Mouse (Mus musculus): ENCODE measurements around the gene Pcdh9. TPM values are rescaled to one million over a fixed set of nuclear protein-coding genes. Genes with fewer than 3 reads are reported as not detected.

Pcdh9 gene
- polyA plus RNA-seq, 1 experiment from 2014 or later = 39.2 TPM

- Histone ChIP-seq H3K9me3 (no peaks in the 10 kb centered on the region), H3K27ac (no peak overlapping the region), H3K4me3 (no peak overlapping the region), H3K27me3 (ENCODE audit: insufficient read depth, poor library complexity, severe bottlenecking) (no peaks in the 10 kb centered on the region), H3K4me1 (replicated peaks) (no peaks in the 10 kb centered on the region), H3K36me3 (no peaks in the 10 kb centered on the region)
- WGBS = 45% methylated on average over 4 of the region's 4 CpGs
- peak; percentile 16 for DNase-seq (ENCODE audit: low spot score)
These were observed 509.3 kb downstream of the Pcdh9 start for GRCm38 (mm10) chr14:93381163-93381562.

- no peak for DNase-seq (ENCODE audit: low spot score)
- H3K4me3 ChIP-seq = no peak overlapping the region
- no peaks in the 10 kb centered on the region for H3K36me3 ChIP-seq
- no peaks in the 10 kb centered on the region for H3K9me3 ChIP-seq
- no peaks in the 10 kb centered on the region for H3K4me1 ChIP-seq (replicated peaks)
- H3K27me3 ChIP-seq (ENCODE audit: insufficient read depth, poor library complexity, severe bottlenecking) = no peaks in the 10 kb centered on the region
- WGBS = 43% methylated on average over 1 of the region's 1 CpGs
- no peak overlapping the region for H3K27ac ChIP-seq
These were observed 509.7 kb downstream of the Pcdh9 start for GRCm38 (mm10) chr14:93380757-93381156.

GRCm38 (mm10) chr14:93376159-93376558, 514.3 kb downstream of the Pcdh9 start:
- WGBS = 80% methylated on average over 4 of the region's 4 CpGs
- no peak overlapping the region for H3K4me3 ChIP-seq

GRCm38 (mm10) chr14:93374181-93374580, 516.3 kb downstream of the Pcdh9 start:
- no peaks in the 10 kb centered on the region for H3K27me3 ChIP-seq (ENCODE audit: insufficient read depth, poor library complexity, severe bottlenecking)
- no peaks in the 10 kb centered on the region for H3K4me1 ChIP-seq (replicated peaks)
- no peak for DNase-seq (ENCODE audit: low spot score)
- WGBS = 69% methylated on average over 4 of the region's 4 CpGs
- no peak overlapping the region for H3K4me3 ChIP-seq
- no peaks in the 10 kb centered on the region for H3K9me3 ChIP-seq
- no peak overlapping the region for H3K27ac ChIP-seq
- no peaks in the 10 kb centered on the region for H3K36me3 ChIP-seq

More at GRCm38 (mm10) chr14:93376159-93376558, 514.3 kb downstream of the Pcdh9 start:
- Histone ChIP-seq H3K27me3 (ENCODE audit: insufficient read depth, poor library complexity, severe bottlenecking) (no peaks in the 10 kb centered on the region), H3K9me3 (no peaks in the 10 kb centered on the region), H3K27ac (no peak overlapping the region), H3K36me3 (no peaks in the 10 kb centered on the region), H3K4me1 (replicated peaks) (no peaks in the 10 kb centered on the region)
- DNase-seq (ENCODE audit: low spot score) = no peak

- no peaks in the 10 kb centered on the region for H3K9me3 ChIP-seq
- H3K4me1 ChIP-seq (replicated peaks) = peaks cover 4% of the 10 kb centered on the region; the same call in 1 of the 2 replicates
- no peaks in the 10 kb centered on the region for H3K36me3 ChIP-seq
- 87% methylated on average over 3 of the region's 3 CpGs for WGBS
- no peak overlapping the region for H3K27ac ChIP-seq
- DNase-seq (ENCODE audit: low spot score) = no peak
- H3K27me3 ChIP-seq (ENCODE audit: insufficient read depth, poor library complexity, severe bottlenecking) = no peaks in the 10 kb centered on the region
- no peak overlapping the region for H3K4me3 ChIP-seq
These were observed 536.3 kb downstream of the Pcdh9 start for GRCm38 (mm10) chr14:93354150-93354549.

GRCm38 (mm10) chr14:93350906-93351305, 539.6 kb downstream of the Pcdh9 start:
- no peaks in the 10 kb centered on the region for H3K9me3 ChIP-seq
- H3K36me3 ChIP-seq = no peaks in the 10 kb centered on the region
- no peak overlapping the region for H3K4me3 ChIP-seq
- peak; percentile 14 for DNase-seq (ENCODE audit: low spot score)
- no peak overlapping the region for H3K27ac ChIP-seq
- WGBS = 48% methylated on average over 6 of the region's 6 CpGs
- H3K4me1 ChIP-seq (replicated peaks) = peaks cover 4% of the 10 kb centered on the region; the same call in 1 of the 2 replicates
- H3K27me3 ChIP-seq (ENCODE audit: insufficient read depth, poor library complexity, severe bottlenecking) = no peaks in the 10 kb centered on the region

- no peaks in the 10 kb centered on the region for H3K36me3 ChIP-seq
- H3K4me3 ChIP-seq = no peak overlapping the region
- no peaks in the 10 kb centered on the region for H3K27me3 ChIP-seq (ENCODE audit: insufficient read depth, poor library complexity, severe bottlenecking)
- no peak for DNase-seq (ENCODE audit: low spot score)
- H3K4me1 ChIP-seq (replicated peaks) = peaks cover 4% of the 10 kb centered on the region; the same call in 1 of the 2 replicates
- H3K27ac ChIP-seq = no peak overlapping the region
- WGBS = 43% methylated on average over 7 of the region's 7 CpGs
- H3K9me3 ChIP-seq = no peaks in the 10 kb centered on the region
These were observed 541.3 kb downstream of the Pcdh9 start for GRCm38 (mm10) chr14:93349166-93349565.

GRCm38 (mm10) chr14:93347031-93347430, 543.4 kb downstream of the Pcdh9 start:
- WGBS = 42% methylated on average over 2 of the region's 2 CpGs
- Histone ChIP-seq H3K27me3 (ENCODE audit: insufficient read depth, poor library complexity, severe bottlenecking) (no peaks in the 10 kb centered on the region), H3K9me3 (no peaks in the 10 kb centered on the region), H3K4me1 (replicated peaks) (peaks cover 4% of the 10 kb centered on the region; the same call in 1 of the 2 replicates), H3K36me3 (no peaks in the 10 kb centered on the region), H3K4me3 (no peak overlapping the region), H3K27ac (no peak overlapping the region)
- DNase-seq (ENCODE audit: low spot score) = no peak

- Histone ChIP-seq H3K9me3 (no peaks in the 10 kb centered on the region), H3K4me3 (no peak overlapping the region), H3K4me1 (replicated peaks) (no peaks in the 10 kb centered on the region), H3K27ac (no peak overlapping the region), H3K36me3 (no peaks in the 10 kb centered on the region), H3K27me3 (ENCODE audit: insufficient read depth, poor library complexity, severe bottlenecking) (no peaks in the 10 kb centered on the region)
- DNase-seq (ENCODE audit: low spot score) = no peak
- WGBS = 68% methylated on average over 3 of the region's 3 CpGs
These were observed 547.7 kb downstream of the Pcdh9 start for GRCm38 (mm10) chr14:93342781-93343180.

- 55% methylated on average over 5 of the region's 5 CpGs for WGBS
- no peaks in the 10 kb centered on the region for H3K27me3 ChIP-seq (ENCODE audit: insufficient read depth, poor library complexity, severe bottlenecking)
- DNase-seq (ENCODE audit: low spot score) = no peak
- H3K4me1 ChIP-seq (replicated peaks) = no peaks in the 10 kb centered on the region
- H3K9me3 ChIP-seq = no peaks in the 10 kb centered on the region
- H3K27ac ChIP-seq = no peak overlapping the region
- no peaks in the 10 kb centered on the region for H3K36me3 ChIP-seq
- H3K4me3 ChIP-seq = no peak overlapping the region
These were observed 549.1 kb downstream of the Pcdh9 start for GRCm38 (mm10) chr14:93341390-93341789.

- Histone ChIP-seq H3K36me3 (no peaks in the 10 kb centered on the region), H3K27ac (no peak overlapping the region), H3K27me3 (ENCODE audit: insufficient read depth, poor library complexity, severe bottlenecking) (no peaks in the 10 kb centered on the region), H3K4me1 (replicated peaks) (no peaks in the 10 kb centered on the region), H3K9me3 (no peaks in the 10 kb centered on the region), H3K4me3 (no peak overlapping the region)
- no peak for DNase-seq (ENCODE audit: low spot score)
These were observed 561.2 kb downstream of the Pcdh9 start for GRCm38 (mm10) chr14:93329247-93329646.

GRCm38 (mm10) chr14:93317393-93317792, 573.1 kb downstream of the Pcdh9 start:
- no peak overlapping the region for H3K4me3 ChIP-seq
- no peaks in the 10 kb centered on the region for H3K9me3 ChIP-seq
- no peak for DNase-seq (ENCODE audit: low spot score)
- H3K27me3 ChIP-seq (ENCODE audit: insufficient read depth, poor library complexity, severe bottlenecking) = no peaks in the 10 kb centered on the region
- no peaks in the 10 kb centered on the region for H3K36me3 ChIP-seq
- H3K27ac ChIP-seq = no peak overlapping the region
- H3K4me1 ChIP-seq (replicated peaks) = no peaks in the 10 kb centered on the region

- no peak overlapping the region for H3K27ac ChIP-seq
- H3K36me3 ChIP-seq = no peaks in the 10 kb centered on the region
- WGBS = 73% methylated on average over 2 of the region's 2 CpGs
- H3K4me3 ChIP-seq = no peak overlapping the region
- H3K4me1 ChIP-seq (replicated peaks) = no peaks in the 10 kb centered on the region
- DNase-seq (ENCODE audit: low spot score) = no peak
- no peaks in the 10 kb centered on the region for H3K9me3 ChIP-seq
- H3K27me3 ChIP-seq (ENCODE audit: insufficient read depth, poor library complexity, severe bottlenecking) = no peaks in the 10 kb centered on the region
These were observed 602.1 kb downstream of the Pcdh9 start for GRCm38 (mm10) chr14:93288361-93288760.

GRCm38 (mm10) chr14:93287642-93288041, 602.8 kb downstream of the Pcdh9 start:
- no peaks in the 10 kb centered on the region for H3K4me1 ChIP-seq (replicated peaks)
- H3K4me3 ChIP-seq = no peak overlapping the region
- H3K36me3 ChIP-seq = no peaks in the 10 kb centered on the region
- WGBS = 34% methylated on average over 1 of the region's 1 CpGs
- DNase-seq (ENCODE audit: low spot score) = peak; percentile 8
- H3K27me3 ChIP-seq (ENCODE audit: insufficient read depth, poor library complexity, severe bottlenecking) = no peaks in the 10 kb centered on the region
- no peaks in the 10 kb centered on the region for H3K9me3 ChIP-seq
- H3K27ac ChIP-seq = no peak overlapping the region
